Mouse (Mus musculus) gastrocnemius, adult 18-20 months (tissue): ENCODE results near the gene Narfl. TPM values are rescaled to one million over a fixed set of nuclear protein-coding genes. Genes with fewer than 3 reads are reported as not detected.

Experiments used
- DNase-seq: peaks from one replicate; pipeline ENCODE4 v3.0.0; 2021; ENCODE audit warnings: low spot score
- total RNA-seq, 2 experiments: library from RNA; stranded (reverse); gene quantifications; 2 replicates each; pipeline ENCODE4 v1.2.3; 2021

Narfl gene
- total RNA-seq, 2 experiments from 2014 or later: 27.3 to 29.2 TPM

DNA sequence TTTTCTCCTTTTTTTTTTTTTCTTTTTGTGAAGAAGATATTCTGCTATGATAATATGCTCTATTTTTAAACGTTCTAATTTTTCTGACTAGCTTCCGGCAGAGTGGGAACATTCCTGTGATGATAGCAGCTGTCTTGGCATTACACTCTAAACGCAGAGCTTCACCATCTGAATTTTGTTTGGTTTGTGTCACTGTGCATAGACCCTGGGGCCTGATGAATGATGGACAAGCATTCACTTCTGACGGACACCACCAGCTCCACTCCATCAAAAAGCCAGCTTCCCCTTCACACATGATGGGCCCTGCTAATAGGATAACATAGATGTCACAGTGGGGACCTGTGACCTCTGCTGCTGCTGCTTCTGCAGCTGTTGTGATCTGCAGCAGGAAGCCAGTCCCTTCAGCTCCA, 12.0 kb upstream of the Narfl start:
- no peak for DNase-seq

DNA sequence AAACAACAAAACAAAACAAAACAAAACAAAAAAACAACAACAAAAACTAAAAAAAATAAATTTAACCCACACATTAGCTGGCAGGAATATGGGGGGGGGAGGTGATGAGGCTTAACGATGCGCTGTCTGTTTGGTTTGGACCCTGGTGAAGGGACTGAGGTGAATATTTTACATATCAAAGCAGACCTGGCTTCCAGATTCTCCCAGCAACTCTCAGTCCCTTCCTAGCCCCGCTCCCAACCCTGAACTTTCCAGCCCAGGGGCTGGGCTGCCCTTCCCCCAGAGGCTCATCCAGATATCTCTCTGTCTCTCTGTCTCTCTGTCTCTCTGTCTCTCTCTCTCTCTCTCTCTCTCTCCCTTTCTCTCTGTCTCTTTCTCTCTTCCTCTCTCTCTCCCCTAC, 11.0 kb upstream of the Narfl start:
- no peak for DNase-seq

GRCm38 (mm10) chr17:25765886-25766285, 7.7 kb upstream of the Narfl start:
- DNase-seq: no peak

- DNase-seq: no peak
Observed at GRCm38 (mm10) chr17:25769331-25769730, 4.2 kb upstream of the Narfl start.

- no peak for DNase-seq
Observed at GRCm38 (mm10) chr17:25775318-25776062, 1.9 kb downstream of the Narfl start.

DNA sequence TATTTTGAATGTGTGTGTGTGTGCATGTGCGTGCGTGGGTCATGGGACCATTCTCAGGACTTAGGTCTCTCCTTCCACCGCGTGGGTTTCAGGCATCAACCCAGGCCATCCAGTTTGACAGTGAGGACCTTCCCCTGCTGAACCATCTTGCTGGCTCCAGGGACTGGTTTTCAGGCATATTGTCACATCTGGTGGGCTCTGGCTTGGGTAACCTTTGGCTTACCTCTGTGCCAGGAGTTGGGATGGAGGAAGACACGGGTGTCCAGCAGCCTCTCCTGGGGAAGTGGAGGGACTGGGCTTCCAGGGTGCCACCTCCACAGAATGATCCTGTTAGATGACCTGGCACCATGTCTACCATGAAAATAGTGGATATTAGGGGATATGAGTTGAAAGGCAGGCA, 4.4 kb downstream of the Narfl start:
- no peak for DNase-seq

DNA sequence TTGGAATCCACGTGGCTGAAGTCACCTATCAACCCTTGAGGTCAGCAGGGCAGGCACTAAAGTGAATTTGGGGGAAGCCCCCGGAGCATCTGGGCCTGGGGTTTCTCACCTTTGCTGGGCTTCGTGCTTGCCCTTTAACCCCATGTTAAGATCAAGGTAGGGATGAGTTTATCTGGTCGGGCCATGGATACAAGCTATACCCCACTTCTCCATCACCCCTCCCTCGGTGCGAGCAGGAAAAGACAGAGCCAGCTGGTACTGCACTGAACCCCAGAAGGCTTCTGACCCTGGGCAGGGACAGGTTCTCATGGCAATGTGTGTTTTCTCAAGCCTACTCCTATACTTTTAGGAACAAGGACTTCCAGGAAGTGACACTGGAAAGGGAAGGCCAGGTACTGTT, 7.8 kb downstream of the Narfl start:
- DNase-seq: no peak

DNA sequence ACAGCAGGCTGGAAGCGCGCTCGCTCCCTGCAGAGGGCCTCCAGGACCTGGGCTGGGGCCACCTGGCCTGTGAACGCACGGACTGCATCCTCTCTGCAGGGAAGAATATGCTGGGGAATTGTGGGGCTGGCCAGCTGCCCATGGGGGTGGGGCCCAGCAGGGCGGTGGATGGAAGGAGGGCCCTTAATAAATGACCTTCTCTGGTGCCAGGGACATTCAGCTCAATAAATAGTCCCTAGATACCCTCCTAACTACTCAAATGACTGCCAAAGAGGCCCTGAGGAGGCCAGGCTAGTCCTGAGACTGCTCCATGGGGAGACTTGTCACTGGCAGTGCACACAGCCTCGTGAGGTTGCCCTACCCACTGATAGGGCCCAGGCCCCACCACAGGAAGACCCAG, 9.5 kb downstream of the Narfl start:
- no peak for DNase-seq

DNA sequence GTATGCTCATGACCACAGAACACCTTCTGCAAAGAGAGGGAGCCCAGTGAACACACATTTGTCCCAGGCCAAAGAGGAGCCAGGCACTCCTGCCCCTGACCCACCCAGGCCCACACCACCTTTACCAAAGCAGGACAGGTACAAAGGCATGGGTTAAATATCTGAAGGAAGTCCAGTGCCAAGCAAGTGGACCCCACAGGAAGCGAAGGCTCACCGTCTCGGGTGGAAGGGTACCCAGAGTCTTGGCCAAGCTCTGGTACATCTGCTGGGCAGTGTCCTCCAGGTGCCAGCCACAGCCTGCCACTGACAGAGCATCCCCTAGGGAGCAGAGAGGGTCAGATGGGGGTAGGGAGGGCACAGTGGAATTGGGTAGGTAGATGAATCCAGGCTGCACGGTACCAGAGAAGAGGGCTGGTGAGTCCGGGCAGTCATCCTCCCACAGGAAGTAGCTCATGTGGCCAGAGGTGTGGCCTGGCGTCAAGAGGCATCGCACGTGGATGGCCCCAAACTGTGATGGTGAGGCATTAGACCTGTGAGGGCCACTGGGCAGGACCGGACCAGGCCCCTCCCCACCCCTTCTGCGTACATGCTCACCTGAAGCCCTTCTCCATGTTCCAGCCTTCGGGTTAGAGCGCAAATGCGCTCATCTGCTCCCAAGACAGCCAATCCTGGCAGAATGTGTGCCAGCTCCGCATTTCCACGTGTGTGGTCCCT, 10.4 kb downstream of the Narfl start:
- DNase-seq: no peak

GRCm38 (mm10) chr17:25785281-25785745, 11.7 kb downstream of the Narfl start, which contains the start of gene Haghl:
Gene Haghl (minus strand): TSS chr17:25785673.
- peak; percentile 95 for DNase-seq

DNA sequence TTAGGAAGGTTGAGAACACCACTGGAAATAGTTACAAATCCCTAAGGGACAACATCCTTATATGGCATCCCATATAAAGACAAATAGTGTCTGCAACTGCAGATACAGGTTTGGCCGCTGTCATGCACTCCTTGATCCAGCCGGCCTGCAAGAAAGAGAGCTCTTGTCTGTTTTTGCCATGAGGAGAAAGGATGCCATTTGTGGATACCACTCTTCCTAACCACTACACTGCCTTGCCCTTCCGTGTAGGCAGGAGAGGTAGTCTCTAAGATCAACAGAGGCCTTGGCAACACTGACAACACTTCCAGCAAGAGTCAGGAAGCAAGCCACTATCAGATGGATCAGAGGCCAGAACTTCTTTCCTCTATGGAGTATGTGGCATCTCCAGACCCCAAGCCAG, 12.7 kb downstream of the Narfl start, which contains the start of gene Ccdc78:
TSS of gene Ccdc78 (plus strand) at position 301 of the 400 bp plus-strand sequence.
- DNase-seq: no peak

DNA sequence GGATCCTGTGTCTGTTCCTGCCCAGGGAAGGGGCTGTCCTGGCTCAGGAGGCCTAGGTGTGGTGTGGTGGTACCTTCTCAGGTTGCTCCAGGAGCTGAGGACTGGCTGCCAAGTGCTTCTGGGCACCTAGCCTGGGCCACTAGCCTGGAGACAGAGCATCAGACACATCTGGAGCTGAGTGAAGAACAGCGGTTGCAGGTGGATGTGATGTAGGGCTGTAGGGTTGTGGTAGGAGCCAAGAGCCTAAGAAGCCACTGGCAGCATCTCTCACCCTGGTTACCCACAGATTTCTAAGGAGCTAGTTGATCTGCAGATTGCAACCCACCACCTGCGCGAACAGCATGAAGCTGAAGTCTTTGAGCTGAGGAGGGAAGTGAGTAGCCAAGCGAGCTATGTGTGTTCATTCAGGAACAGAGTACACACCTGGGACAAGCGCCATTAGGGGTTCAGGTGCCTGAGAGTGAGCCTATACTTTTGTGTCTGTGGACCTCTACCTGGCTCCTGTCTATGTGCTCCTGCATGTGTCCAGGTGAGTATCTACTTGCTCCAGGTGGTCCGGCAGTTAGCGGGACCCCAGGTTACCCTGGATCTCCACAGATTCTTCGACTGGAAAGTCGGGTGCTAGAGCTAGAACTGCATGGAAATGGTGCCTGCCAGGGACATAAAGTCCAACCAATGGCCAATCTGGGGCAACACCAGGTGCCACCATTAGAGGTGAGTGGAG, 13.4 kb downstream of the Narfl start:
- no peak for DNase-seq

GRCm38 (mm10) chr17:25791320-25791842, 17.8 kb downstream of the Narfl start:
- DNase-seq: no peak

DNA sequence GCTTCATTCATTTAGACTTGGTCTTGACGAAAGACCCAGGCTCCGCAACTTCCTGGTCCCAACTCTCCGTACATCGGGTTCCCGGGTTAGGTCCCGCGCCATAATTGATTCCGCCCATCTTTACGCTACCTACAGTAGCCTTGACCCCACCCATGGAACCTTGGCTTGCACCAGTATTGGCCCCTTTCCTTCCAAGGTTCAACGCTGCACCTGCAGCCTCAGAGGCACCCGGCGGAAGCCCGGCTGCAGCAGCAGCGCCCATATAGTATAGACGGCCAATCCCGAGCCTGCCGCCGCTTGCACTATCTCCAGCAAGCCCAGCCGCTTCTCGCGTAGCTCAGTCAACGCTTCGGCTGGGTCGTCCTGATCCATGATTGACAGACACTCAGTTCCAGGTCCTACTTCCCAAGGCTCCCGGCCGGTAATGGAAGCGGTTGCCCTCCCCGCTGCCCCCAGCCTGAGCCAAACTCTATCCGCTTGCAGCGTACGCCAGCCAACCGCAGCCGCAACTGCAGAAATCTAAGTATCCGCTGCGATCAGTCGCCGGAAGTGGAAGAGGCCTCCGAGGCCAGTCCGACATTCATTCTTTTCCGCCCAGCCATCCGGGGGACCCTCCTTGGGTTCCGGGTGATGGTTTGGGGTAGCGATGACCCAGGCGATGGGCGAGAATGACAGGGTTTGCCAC, 18.4 kb downstream of the Narfl start:
- peak; percentile 87 for DNase-seq

DNA sequence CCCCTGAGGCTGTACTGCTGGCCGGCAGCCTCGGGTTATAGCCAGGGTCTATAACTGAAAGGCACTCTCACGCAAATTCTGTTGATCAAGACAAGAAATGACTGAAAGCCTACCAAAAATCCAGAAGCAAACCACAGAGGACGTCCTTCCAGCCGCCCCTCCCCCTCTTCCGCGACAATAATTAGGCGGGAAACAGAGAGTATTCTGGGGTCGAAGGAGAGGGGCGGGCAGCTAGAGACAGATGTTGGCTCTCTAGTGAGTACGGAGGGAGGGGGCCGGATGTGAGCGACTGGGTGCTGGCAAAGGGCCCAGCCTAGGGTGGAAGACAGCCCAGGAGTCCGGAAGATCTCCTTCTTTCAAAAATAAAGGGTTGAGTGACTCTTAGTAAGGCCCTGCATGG, 19.0 kb downstream of the Narfl start, which contains the start of gene Fam173a:
TSS of gene Fam173a (minus strand) at position 287 of the 400 bp plus-strand sequence.
- DNase-seq: peak; percentile 53

DNA sequence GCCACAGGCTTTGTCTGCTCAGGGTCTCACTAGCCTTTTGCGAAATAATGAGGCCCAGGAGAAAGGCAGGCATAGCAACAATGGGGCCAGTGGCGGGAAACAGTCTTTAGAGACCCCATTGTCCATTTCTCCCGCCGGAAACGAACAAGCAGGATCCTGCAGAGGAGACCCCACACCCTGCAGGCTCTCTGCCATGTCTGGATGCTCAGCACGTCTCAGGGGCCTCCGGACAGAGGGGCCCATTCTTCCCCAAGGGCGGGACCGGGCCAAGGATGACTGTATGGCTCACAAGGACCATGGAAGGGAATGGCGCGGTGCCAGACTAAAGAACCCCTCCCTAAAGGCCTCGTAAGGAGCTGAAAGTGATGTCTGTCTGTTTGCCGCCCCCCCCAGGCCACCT, 20.6 kb downstream of the Narfl start:
- no peak for DNase-seq

DNA sequence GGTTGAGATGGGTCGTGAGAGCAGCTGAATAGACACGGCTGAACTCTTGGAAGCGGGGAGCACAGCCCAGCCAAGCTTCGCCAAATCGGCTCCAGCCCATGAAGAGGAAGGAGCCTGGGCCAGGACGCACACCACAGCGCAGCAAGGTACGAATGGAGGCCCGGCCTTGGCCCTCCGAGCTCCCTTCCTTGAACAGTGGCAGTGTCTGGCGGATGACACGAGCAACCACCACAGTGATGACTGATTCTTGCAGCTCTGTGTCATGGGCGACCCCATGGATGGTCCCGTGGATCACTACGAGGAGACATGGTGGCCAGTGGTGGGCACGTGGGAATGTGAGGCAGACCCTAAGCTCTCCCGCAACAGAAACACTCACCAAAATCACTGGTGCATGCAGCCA, 21.4 kb downstream of the Narfl start:
- no peak for DNase-seq

DNA sequence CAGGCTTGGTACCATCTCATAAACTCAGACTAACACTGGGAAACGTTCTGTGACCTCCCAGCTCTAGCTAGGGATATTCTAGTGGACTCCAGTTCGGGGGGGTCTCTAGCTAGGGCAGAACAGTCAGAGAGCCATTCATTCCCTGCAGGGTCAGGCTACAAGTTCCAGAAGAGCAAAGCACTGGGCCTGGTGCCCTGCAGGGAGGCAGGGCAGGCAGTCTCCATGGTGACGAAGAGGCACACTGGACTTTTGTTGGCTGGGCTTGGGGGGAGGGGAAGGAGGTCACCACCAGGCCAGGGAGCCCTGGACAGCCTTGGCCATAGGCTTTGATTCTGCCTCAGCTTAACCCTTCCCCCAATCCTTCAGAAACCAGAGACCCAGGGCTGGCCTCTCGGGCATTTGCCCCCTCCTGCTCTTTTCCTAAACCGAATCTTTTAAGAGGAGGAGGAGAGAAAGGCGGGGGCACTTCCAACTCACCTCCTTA, 22.1 kb downstream of the Narfl start, which contains the start of gene AC134908.4:
TSS of gene AC134908.4 (minus strand) at position 51 of the 484 bp plus-strand sequence.
- DNase-seq: no peak

- peak; percentile 60 for DNase-seq
Observed at GRCm38 (mm10) chr17:25796211-25796771, 22.7 kb downstream of the Narfl start.

GRCm38 (mm10) chr17:25796951-25797369, 23.4 kb downstream of the Narfl start, which contains the start of gene Metrn:
Gene Metrn (minus strand): TSS chr17:25797136.
- peak; percentile 87 for DNase-seq
